Mouse (Mus musculus) liver, postnatal 0 days (tissue): ENCODE data around the gene Ankrd1. TPM values are rescaled to one million over a fixed set of nuclear protein-coding genes. Genes with fewer than 3 reads are reported as not detected.

Source experiments
- ATAC-seq: fragments of 200-750 bp; cut with Nextera tagmentation; 2 replicates; pipeline ENCODE4 v1.8.0; 2017; ENCODE audit warnings: mild to moderate bottlenecking, moderate library complexity
- DNase-seq: peaks from one replicate; pipeline ENCODE4 v3.0.0-alpha.2; 2016
- H3K27ac ChIP-seq: fragments of 300-500 bp; sonication (generic); 2 replicates; pipeline ENCODE4 v1.5.1; 2014; ENCODE audit warnings: antibody characterized with exemption, moderate library complexity, mild to moderate bottlenecking, low read depth
- H3K27me3 ChIP-seq: fragments of 300-500 bp; sonication (generic); 2 replicates; pipeline ENCODE4 v1.6.1; 2014; ENCODE audit warnings: low read length, control low read depth, mixed read lengths; ENCODE audit not compliant: insufficient read depth
- H3K36me3 ChIP-seq: fragments of 300-500 bp; sonication (generic); replicated peaks from 2 replicates; pipeline ENCODE4 v1.6.1; 2014; ENCODE audit warnings: mild to moderate bottlenecking, control low read depth, low read length, moderate library complexity, mixed read lengths; ENCODE audit not compliant: insufficient read depth
- H3K4me1 ChIP-seq: fragments of 300-500 bp; sonication (generic); 2 replicates; pipeline ENCODE4 v1.6.1; 2014; ENCODE audit warnings: antibody characterized with exemption, mild to moderate bottlenecking, control low read depth; ENCODE audit not compliant: insufficient read depth
- H3K4me2 ChIP-seq: fragments of 300-500 bp; sonication (generic); 2 replicates; pipeline ENCODE4 v1.6.1; 2014; ENCODE audit warnings: low read depth, mild to moderate bottlenecking, low read length, moderate library complexity, mixed read lengths
- H3K4me3 ChIP-seq: fragments of 300-500 bp; sonication (generic); 2 replicates; pipeline ENCODE4 v1.5.1; 2014; ENCODE audit warnings: low read depth, low read length
- H3K9ac ChIP-seq: fragments of 300-500 bp; sonication (generic); replicated peaks from 2 replicates; pipeline ENCODE4 v1.6.1; 2014; ENCODE audit warnings: mild to moderate bottlenecking, moderate library complexity
- H3K9me3 ChIP-seq: fragments of 300-500 bp; sonication (generic); 2 replicates; pipeline ENCODE4 v1.6.1; 2016; ENCODE audit warnings: mild to moderate bottlenecking, control low read depth, low read length, mixed read lengths
- CTCF ChIP-seq: sonication (generic); IDR thresholded peaks from 2 replicates; pipeline ENCODE4 v1.5.1; 2016; ENCODE audit warnings: antibody characterized with exemption, low read depth
- EP300 ChIP-seq: IDR thresholded peaks from 2 replicates; pipeline ENCODE4 v1.6.1; 2016; ENCODE audit warnings: antibody characterized with exemption, low read depth, mild to moderate bottlenecking
- WGBS: fragments of 180-500 bp; shearing (Covaris S2); extraction: QIAGEN DNeasy Blood & Tissue Kit; methylation state at CpG from one replicate; pipeline ENCODE4 v1.1.7; 2014; ENCODE audit not compliant: insufficient replicate concordance; 5-methylcytosine and 5-hydroxymethylcytosine counted together
- polyA plus RNA-seq: library from polyadenylated mRNA; unstranded; fragments of >200 nt; fragmentation: Nextera tagmentation; extraction: Ambion mirVana; gene quantifications from 2 replicates; pipeline ENCODE4 v1.2.1, GENCODE M21; 2015

Ankrd1 gene
- polyA plus RNA-seq, 1 experiment from 2014 or later, result 0.07 TPM

DNA sequence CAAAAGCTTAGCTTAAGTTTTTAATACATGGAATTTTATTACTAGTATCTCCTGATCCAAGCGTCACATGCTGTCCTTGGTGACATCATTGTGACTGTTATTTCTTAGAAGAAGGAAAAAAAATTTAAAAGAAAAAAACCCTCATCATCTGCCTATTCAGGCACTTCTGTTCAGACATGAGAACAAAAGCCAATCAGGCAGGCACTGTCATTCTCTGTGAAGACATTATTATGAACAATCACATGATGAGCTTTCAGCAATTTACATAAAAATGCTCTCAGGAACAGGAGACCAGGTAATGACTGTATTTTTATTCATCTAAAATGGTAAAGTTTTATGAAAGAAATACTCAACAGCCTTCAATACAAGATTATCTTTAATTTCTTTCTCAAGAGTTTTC, 21.6 kb downstream of the Ankrd1 start:
- H3K36me3 ChIP-seq, result peaks cover 43% of the 10 kb centered on the region
- H3K27me3 ChIP-seq, result no peaks in the 10 kb centered on the region
- ATAC-seq (no peak), DNase-seq (no peak)
- no peak overlapping the region for H3K27ac ChIP-seq
- 84% methylated on average over 1 of the region's 1 CpGs for WGBS
- no peaks in the 10 kb centered on the region for H3K9me3 ChIP-seq
- no peaks in the 10 kb centered on the region for H3K4me1 ChIP-seq
- TF ChIP-seq EP300 (no peak), CTCF (no peak)
- H3K4me2 ChIP-seq, result no peak overlapping the region
- H3K4me3 ChIP-seq, result no peak overlapping the region
- H3K9ac ChIP-seq, result no peak overlapping the region

DNA sequence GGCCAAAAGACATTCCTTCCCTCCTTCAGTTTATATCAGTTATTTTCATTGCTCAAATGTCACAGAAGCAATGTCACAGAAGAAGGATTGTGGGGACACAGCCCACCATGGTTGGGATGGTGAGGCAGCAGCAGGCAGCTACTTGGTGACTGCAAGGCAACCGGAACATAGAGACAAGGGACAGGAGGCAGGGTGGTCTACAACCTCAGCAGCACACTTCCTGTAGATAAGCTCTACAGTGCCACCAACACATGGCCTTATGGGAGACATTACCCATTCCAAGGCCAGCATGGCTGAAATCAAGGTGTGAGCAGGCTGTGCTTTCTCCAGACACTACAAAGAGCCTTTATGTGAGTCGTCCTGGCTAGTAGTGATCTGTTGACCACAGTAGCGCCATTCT, 22.7 kb downstream of the Ankrd1 start:
- H3K4me2 ChIP-seq, result no peak overlapping the region
- H3K27ac ChIP-seq, result no peak overlapping the region
- H3K4me3 ChIP-seq, result no peak overlapping the region
- ATAC-seq, result no peak
- H3K9ac ChIP-seq, result no peak overlapping the region
- H3K36me3 ChIP-seq, result peaks cover 42% of the 10 kb centered on the region
- H3K27me3 ChIP-seq, result no peaks in the 10 kb centered on the region
- no peaks in the 10 kb centered on the region for H3K9me3 ChIP-seq
- DNase-seq, result no peak
- 80% methylated on average over 3 of the region's 3 CpGs for WGBS
- TF ChIP-seq CTCF (no peak), EP300 (no peak)
- no peaks in the 10 kb centered on the region for H3K4me1 ChIP-seq

DNA sequence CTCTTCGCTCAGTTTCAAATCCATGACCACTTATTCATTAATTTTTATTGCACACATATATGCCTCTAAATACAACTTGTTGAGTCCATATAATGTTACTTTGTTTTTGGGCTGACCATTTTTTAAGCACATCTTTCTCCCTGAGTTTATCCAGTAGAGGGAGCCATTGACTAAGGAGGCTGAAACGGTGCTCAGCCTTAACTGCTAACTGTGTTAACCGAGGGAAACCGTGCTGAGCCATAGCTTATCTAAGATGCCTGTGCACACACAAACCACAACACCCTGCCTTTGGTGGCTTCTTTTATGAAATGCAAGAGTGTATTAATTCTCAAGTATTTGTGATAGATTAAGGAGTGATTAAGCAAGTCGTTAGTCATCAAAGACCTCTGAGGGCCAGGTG, 29.1 kb downstream of the Ankrd1 start:
- H3K27me3 ChIP-seq, result no peaks in the 10 kb centered on the region
- no peaks in the 10 kb centered on the region for H3K4me1 ChIP-seq
- peak; percentile 72 for TF ChIP-seq CTCF
- TF ChIP-seq EP300, result no peak
- H3K9me3 ChIP-seq, result no peaks in the 10 kb centered on the region
- DNase-seq, result no peak
- no peak overlapping the region for H3K27ac ChIP-seq
- WGBS, result 28% methylated on average over 5 of the region's 5 CpGs
- no peak overlapping the region for H3K4me2 ChIP-seq
- no peak overlapping the region for H3K9ac ChIP-seq
- H3K4me3 ChIP-seq, result no peak overlapping the region
- peaks cover 44% of the 10 kb centered on the region for H3K36me3 ChIP-seq
- peak; percentile 41; the same call in 1 of the 2 replicates for ATAC-seq

DNA sequence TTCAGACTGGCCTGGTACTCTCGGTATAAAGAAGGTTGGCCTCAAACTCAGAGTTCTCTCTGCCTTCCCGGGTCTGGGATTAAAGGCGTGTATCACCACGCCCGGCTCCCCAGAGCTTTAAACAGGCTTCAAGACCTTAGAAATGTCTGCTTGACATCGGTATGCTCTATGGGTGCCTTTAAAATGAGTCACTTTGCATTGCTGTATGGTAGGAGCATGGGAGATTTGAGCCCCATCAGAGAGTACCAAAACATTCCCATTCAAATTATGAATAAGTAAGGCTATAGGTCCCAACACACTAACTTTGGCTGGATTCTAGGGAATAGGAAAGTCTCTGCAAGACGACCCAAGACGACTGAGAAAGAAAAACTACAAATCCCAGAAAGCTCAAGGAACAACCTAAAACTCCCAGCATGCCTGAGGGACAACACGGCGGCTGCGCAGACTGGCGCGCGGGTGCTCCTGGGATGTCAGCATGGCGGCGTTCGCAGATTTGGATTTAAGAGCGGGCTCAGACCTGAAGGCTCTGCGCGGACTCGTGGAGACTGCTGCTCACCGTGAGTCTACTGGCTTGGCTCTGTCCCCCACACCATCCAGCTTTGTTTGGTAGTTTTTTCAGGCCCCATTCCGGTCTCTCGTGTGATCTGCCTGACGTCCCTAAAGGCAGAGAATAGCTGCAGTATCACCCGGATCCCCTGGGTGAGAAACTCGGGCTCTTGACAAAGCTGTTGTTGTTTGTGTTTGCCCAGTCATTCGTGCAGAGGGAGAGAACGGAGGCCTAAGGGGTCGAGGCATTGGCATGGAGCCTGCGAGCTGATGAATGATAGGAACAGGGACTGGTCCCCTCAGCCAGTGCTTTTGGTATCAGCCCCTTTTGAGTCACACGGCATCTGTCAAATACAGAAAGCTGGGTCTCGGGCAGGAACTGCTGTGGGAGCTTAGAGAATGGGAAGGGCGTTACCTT, 36.4 kb downstream of the Ankrd1 start, which contains the start of gene Rpp30:
Gene Rpp30, plus strand, starts transcription at position 455 of the 964 bp plus-strand sequence.
- TF ChIP-seq EP300 (no peak), CTCF (no peak)
- Histone ChIP-seq H3K4me3 (peak within 1 kb of the TSS; percentile 94), H3K4me2 (peak within 1 kb of the TSS; percentile 96), H3K27me3 (peaks cover 5% of the 10 kb centered on the region; the same call in 1 of the 2 replicates), H3K9ac (peak within 1 kb of the TSS; percentile 88), H3K4me1 (peaks cover 14% of the 10 kb centered on the region), H3K36me3 (peaks cover 7% of the 10 kb centered on the region), H3K27ac (0 out of 2 replicates have a peak within 1 kb of the TSS, but pooled peaks have one; percentile 19), H3K9me3 (no peaks in the 10 kb centered on the region)
- DNase-seq (peak; percentile 88), ATAC-seq (peak; percentile 96)
- WGBS, result 1% methylated on average over 34 of the region's 34 CpGs

DNA sequence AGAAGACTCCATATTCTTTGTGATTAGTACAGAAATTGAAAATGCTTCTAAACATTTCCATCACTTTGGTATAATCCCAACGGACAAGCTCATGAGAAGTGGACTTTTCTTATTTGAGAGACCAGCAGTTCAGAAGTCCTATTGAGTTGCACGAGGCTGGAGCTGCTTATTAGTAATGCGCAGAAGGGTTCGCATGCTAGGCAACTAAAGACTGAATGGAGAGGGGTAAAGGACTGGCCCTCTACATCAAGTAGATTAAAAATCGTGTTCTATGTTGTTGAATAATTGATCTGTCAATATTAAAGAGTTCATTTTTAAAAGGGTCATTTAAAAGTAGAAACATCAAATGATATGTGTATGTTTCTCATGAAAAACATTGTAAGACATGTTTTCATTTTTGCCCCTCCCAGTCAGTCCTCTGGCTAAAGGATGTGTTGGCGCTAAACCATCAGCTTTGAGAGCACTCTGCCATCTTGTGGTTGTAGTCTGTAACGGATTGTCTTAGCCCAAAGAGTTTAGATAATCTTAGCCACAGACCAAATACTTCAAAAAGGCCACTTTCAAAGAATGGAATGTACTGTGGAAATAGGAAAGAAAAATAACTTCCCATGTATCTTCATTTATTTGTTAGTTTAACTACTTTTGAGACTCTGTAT, 37.2 kb downstream of the Ankrd1 start:
- no peaks in the 10 kb centered on the region for H3K9me3 ChIP-seq
- peak; percentile 41 for DNase-seq
- H3K4me3 ChIP-seq, result peak overlapping the region; percentile 94
- peak; percentile 74 for ATAC-seq
- H3K27ac ChIP-seq, result no peak overlapping the region
- TF ChIP-seq EP300 (no peak), CTCF (peak; percentile 86)
- H3K36me3 ChIP-seq, result 0 out of 2 replicates have a peak, but pooled peaks cover 2% of the 10 kb centered on the region
- WGBS, result 44% methylated on average over 7 of the region's 7 CpGs
- peak overlapping the region; percentile 96 for H3K4me2 ChIP-seq
- H3K27me3 ChIP-seq, result peaks cover 5% of the 10 kb centered on the region; the same call in 1 of the 2 replicates
- peak overlapping the region; percentile 23; the same call in 1 of the 2 replicates for H3K9ac ChIP-seq
- peaks cover 14% of the 10 kb centered on the region for H3K4me1 ChIP-seq
